28 mouse cellular contexts compared by ENCODE assay signal in genomic region chr1:151245165-151245564, GRCm38 (mm10). TPM values are rescaled to one million over a fixed set of nuclear protein-coding genes. Genes with fewer than 3 reads are reported as not detected.
A peak's percentile ranks its signal among the peaks of the same experiment; 100 is the strongest.
DNase-seq lines count a peak whose midpoint lies in the region; ATAC-seq and TF ChIP-seq lines count a peak whose summit lies in the region.
"Had no signal": no experiment of that assay in that cellular context is flagged by ENCODE, and none has a peak within 500 bp of the region (broad histone marks: within the 10 kb centered on the region; RNA-seq: fewer than 3 reads in every experiment).

No protein-coding gene starts in this region.

- WGBS in liver, postnatal 0 days (ENCODE audit: insufficient replicate concordance): 47% methylated on average over 10 of the region's 10 CpGs

- no peak overlapping the region for H3K9ac ChIP-seq in liver, postnatal 0 days (replicated peaks)
- H3K9ac ChIP-seq: embryonic facial prominence, embryonic 15.5 days; hindbrain, embryonic 12.5 days; liver, embryonic 14.5 days; neural tube, embryonic 12.5 days had no signal

- TF ChIP-seq CTCF in liver, postnatal 0 days (IDR thresholded peaks at IDR 0.05; ENCODE audit: low read depth): no peak
- no peak for TF ChIP-seq CTCF in E14TG2a.4 (conservative IDR thresholded peaks at IDR 0.05; ENCODE audit: low read length)

- no peak overlapping the region for H3K27ac ChIP-seq in liver, postnatal 0 days (ENCODE audit: low read depth)
- H3K27ac ChIP-seq: embryonic facial prominence, embryonic 15.5 days; gastrocnemius, adult 2 months; hindbrain, embryonic 12.5 days; kidney, postnatal 0 days; liver, embryonic 14.5 days; neural tube, embryonic 12.5 days had no signal

- H3K9me3 ChIP-seq in liver, postnatal 0 days (ENCODE audit: low read length): no peaks in the 10 kb centered on the region
- H3K9me3 ChIP-seq in E14TG2a.4 (ENCODE audit: low read length): no peaks in the 10 kb centered on the region
- H3K9me3 ChIP-seq: embryonic facial prominence, embryonic 15.5 days; hindbrain, embryonic 12.5 days; neural tube, embryonic 12.5 days had no signal

- peak overlapping the region; percentile 36 for H3K4me2 ChIP-seq in liver, postnatal 0 days (ENCODE audit: low read depth, low read length)
- H3K4me2 ChIP-seq: embryonic facial prominence, embryonic 15.5 days; heart, embryonic 11.5 days; hindbrain, embryonic 12.5 days; neural tube, embryonic 12.5 days had no signal

- peaks cover 16% of the 10 kb centered on the region; the same call in 1 of the 2 replicates for H3K4me1 ChIP-seq in liver, postnatal 0 days (ENCODE audit: insufficient read depth)
- H3K4me1 ChIP-seq in E14TG2a.4 (replicated peaks; ENCODE audit: low read depth, low read length): peaks cover 16% of the 10 kb centered on the region
- H3K4me1 ChIP-seq: embryonic facial prominence, embryonic 15.5 days; hindbrain, embryonic 12.5 days; neural tube, embryonic 12.5 days had no signal

- peak; percentile 25; the same call in 1 of the 2 replicates for ATAC-seq in liver, postnatal 0 days
- peak; percentile 76 for ATAC-seq in common myeloid progenitor, adult 5-6 weeks (replicated peaks; ENCODE audit: low read depth, poor library complexity, severe bottlenecking)
- ATAC-seq: forebrain, embryonic 14.5 days had no signal

- no peaks in the 10 kb centered on the region for H3K36me3 ChIP-seq in liver, postnatal 0 days (replicated peaks; ENCODE audit: insufficient read depth, low read length)
- no peaks in the 10 kb centered on the region for H3K36me3 ChIP-seq in E14TG2a.4 (ENCODE audit: insufficient read depth, low read length)
- H3K36me3 ChIP-seq: embryonic facial prominence, embryonic 15.5 days; hindbrain, embryonic 12.5 days; neural tube, embryonic 12.5 days had no signal

- no peak for TF ChIP-seq EP300 in liver, postnatal 0 days (IDR thresholded peaks at IDR 0.05; ENCODE audit: low read depth)

- no peaks in the 10 kb centered on the region for H3K27me3 ChIP-seq in liver, postnatal 0 days (ENCODE audit: insufficient read depth, low read length)
- no peaks in the 10 kb centered on the region for H3K27me3 ChIP-seq in E14TG2a.4 (ENCODE audit: insufficient read depth, low read length)
- H3K27me3 ChIP-seq: embryonic facial prominence, embryonic 15.5 days; hindbrain, embryonic 12.5 days; neural tube, embryonic 12.5 days had no signal

- DNase-seq in liver, postnatal 0 days: no peak
- DNase-seq in liver: no peak
- DNase-seq in lung, postnatal 36 days: peak; percentile 46
- no peak for DNase-seq in B cell, adult 2 months
- DNase-seq in cerebellum, postnatal 4 days (ENCODE audit: low spot score in 2 of 2): no peak
- DNase-seq: adrenal gland, postnatal 14 days; cerebellum, adult 8-10 months; cerebellum, postnatal 36 days; gastrocnemius, adult 2 months; heart, postnatal 10 days; kidney, adult 11 months; midbrain, embryonic 14.5 days; thymus, postnatal 25 days had no signal

- no peak overlapping the region for H3K4me3 ChIP-seq in liver, postnatal 0 days (ENCODE audit: low read depth, low read length)
- peak overlapping the region; percentile 32 for H3K4me3 ChIP-seq in E14TG2a.4 (replicated peaks; ENCODE audit: low read length)
- H3K4me3 ChIP-seq: embryonic facial prominence, embryonic 15.5 days; gastrocnemius, adult 2 months; hindbrain, embryonic 12.5 days; neural tube, embryonic 12.5 days had no signal

RNA-seq across cellular contexts. Expression of gene Gm47996, which starts 35.2 kb away (rescaled TPM):
- 0.12 and 0.20 TPM in 2 replicates for polyA plus RNA-seq in liver, postnatal 0 days (2015; fragmentation: Nextera tagmentation; extraction: Ambion mirVana)
- total RNA-seq in common myeloid progenitor, adult 5-6 weeks (2017): 1.6 and 4.8 TPM in 2 replicates
- total RNA-seq: adrenal gland, postnatal 14 days; heart, postnatal 10 days; layer of hippocampus, postnatal 10 days had no signal
- polyA plus RNA-seq: embryonic facial prominence, embryonic 15.5 days; forebrain, embryonic 14.5 days; frontal cortex, adult 2 months; hindbrain, embryonic 12.5 days; midbrain, embryonic 14.5 days; neural tube, embryonic 12.5 days had no signal

RNA-seq across cellular contexts. Expression of gene 3110040M04Rik, which starts 41.2 kb away (rescaled TPM):
- polyA plus RNA-seq in liver, postnatal 0 days (2015; fragmentation: Nextera tagmentation; extraction: Ambion mirVana): 0.28 TPM in 1 of 2 replicates, not detected in the other
- not detected in 2 replicates for total RNA-seq in common myeloid progenitor, adult 5-6 weeks (2017)
- total RNA-seq: adrenal gland, postnatal 14 days; heart, postnatal 10 days; layer of hippocampus, postnatal 10 days had no signal
- polyA plus RNA-seq: brain, embryonic 14.5 days; embryonic facial prominence, embryonic 15.5 days; forebrain, embryonic 14.5 days; frontal cortex, adult 2 months; gonadal fat pad, adult 2 months; limb, embryonic 11.5 days; midbrain, embryonic 14.5 days; neural tube, embryonic 12.5 days; spleen, adult 2 months had no signal

RNA-seq across cellular contexts. Expression of gene Gm47995, which starts 46.9 kb away (rescaled TPM):
- polyA plus RNA-seq in liver, postnatal 0 days (2015; fragmentation: Nextera tagmentation; extraction: Ambion mirVana): 0.26 and 0.31 TPM in 2 replicates
- total RNA-seq in common myeloid progenitor, adult 5-6 weeks (2017): not detected in 2 replicates
- total RNA-seq: adrenal gland, postnatal 14 days; gastrocnemius, adult 2 months; heart, postnatal 10 days; layer of hippocampus, postnatal 10 days had no signal
- polyA plus RNA-seq: brain, embryonic 14.5 days; embryonic facial prominence, embryonic 15.5 days; forebrain, embryonic 14.5 days; frontal cortex, adult 2 months; hindbrain, embryonic 12.5 days; limb, embryonic 11.5 days; midbrain, embryonic 14.5 days had no signal

RNA-seq across cellular contexts. Expression of gene Gm8947, which starts 53.0 kb away (rescaled TPM):
- 0.28 and 0.37 TPM in 2 replicates for polyA plus RNA-seq in liver, postnatal 0 days (2015; fragmentation: Nextera tagmentation; extraction: Ambion mirVana)
- total RNA-seq in common myeloid progenitor, adult 5-6 weeks (2017): not detected in 2 replicates
- total RNA-seq: adrenal gland, postnatal 14 days; heart, postnatal 10 days; layer of hippocampus, postnatal 10 days had no signal
- polyA plus RNA-seq: brain, embryonic 14.5 days; forebrain, embryonic 14.5 days; frontal cortex, adult 2 months; hindbrain, embryonic 12.5 days; midbrain, embryonic 14.5 days had no signal
